Mouse (Mus musculus) urinary bladder, adult 18-20 months (tissue): ENCODE measurements at regions not wholly inside any gene's neighbourhood (a gene's known extent, or its start where the extent isn't known, plus 50 kb on each side); places are given as distances from the start of the nearest gene placed in this dataset.

ENCODE experiments used
- DNase-seq, 2 experiments: peaks; one replicate each; pipeline ENCODE4 v3.0.0; 2022; ENCODE audit warnings: low spot score in 2 of 2, mixed read lengths in 2 of 2

GRCm38 (mm10) chr2:161340291-161340690 lies 231.4 kb upstream of the Chd6 start:
- no peak for DNase-seq

DNA sequence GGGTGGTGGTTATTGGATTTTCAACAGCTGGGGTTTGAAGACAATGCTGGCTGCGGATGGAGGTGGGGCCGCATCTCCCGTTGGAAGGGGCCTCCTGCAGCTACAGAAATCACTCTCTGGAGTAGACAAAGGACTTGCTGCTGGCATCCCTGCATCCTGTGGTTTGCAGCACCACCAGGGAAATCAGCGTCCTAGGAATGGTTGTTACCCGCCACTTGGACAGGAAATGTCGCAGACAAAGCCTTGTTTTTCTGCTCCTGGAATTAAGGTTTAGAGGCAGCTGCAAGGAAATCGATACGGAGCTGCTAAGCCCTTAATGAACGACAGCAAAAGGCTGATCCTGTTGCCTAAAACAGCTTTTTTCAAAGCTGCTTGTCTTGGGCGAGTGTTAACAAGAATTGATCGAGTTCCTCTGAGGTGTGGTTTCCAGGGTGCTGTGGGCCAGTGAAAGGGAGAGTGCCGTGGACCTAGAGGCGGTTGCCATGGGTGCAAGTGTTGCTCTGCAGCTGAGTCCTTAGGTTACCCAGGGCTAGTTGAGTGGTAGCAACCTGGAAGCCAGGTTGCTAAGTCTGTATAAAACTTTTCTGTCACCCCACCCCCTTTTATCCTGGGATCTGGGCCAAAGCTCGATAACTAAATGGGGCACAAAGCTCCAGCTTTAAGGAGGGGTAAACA lies 230.6 kb upstream of the Chd6 start:
- no peak for DNase-seq

GRCm38 (mm10) chr2:161338953-161339326 lies 230.1 kb upstream of the Chd6 start:
- DNase-seq, result no peak

GRCm38 (mm10) chr2:161332653-161333052 lies 223.8 kb upstream of the Chd6 start:
- DNase-seq, result no peak

- DNase-seq, result no peak
Measured at GRCm38 (mm10) chr2:161331850-161332365, 223.0 kb upstream of the Chd6 start.

GRCm38 (mm10) chr2:161302796-161303195 lies 193.9 kb upstream of the Chd6 start:
- DNase-seq, result no peak

DNA sequence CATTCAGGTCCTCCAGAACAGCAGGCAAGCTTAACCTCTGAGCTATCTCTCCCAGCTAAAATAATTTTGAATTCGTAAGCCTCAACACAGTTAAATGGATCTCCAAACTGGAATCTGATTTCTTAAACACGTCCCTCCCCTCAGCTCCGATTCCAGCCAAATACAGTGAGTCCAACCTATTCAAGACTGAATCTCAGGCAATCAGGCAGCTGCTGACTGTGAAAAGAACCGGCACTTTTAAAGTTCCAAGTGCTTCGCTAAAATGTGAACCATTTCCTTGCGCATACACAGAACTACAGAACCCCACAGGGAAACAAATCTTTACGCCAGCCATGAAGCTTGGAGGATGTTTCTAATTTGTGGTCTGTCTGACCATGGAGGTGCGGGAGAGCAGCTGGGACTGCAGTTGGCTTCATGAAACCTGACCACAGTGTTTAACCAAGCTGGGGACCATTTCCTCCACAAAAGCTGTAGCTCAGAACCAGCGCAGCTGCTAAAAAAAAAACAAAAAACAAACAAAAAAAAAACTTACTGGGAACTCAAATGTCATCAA lies 160.1 kb upstream of the Chd6 start:
- no peak for DNase-seq

DNA sequence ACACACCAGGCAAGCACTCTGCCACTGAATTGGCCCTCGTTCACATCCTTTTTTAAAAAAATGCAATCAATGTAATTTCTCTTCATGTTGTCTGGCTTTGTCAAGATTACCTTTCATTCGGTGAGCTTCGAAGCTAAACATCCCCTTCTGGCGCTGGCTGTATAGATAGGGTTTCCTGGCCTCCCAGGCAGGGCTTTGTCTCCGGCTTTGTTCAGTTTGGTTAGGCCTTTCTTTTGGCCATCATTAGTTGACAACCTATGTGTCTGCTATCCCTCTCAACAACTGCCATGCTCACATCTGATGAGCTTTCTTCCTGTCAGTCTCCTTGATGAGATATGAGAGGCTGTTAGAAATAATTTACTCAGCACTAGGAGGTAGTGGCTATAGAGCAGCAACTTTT lies 157.6 kb upstream of the Chd6 start:
- no peak for DNase-seq

DNA sequence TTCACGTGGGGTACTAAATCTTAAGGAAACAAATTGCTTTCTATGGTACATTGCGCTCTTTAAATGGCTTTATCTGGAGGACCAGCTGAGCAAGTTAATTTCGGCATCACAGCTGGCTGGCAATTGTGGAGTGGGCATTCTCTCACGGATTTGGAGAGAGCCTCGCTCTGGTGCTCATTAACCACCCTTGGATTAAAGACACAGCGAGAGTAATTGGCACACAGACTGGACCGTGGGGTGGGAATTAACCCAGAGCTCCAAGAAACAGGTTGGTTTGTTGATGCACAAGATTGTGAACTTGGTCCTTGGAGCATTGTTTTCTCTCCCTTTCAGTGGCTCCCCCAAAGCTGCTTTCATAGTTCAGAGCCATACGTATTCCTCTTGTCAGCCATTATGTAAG lies 156.3 kb upstream of the Chd6 start:
- DNase-seq, result no peak

GRCm38 (mm10) chr2:161252761-161253160 lies 143.9 kb upstream of the Chd6 start:
- DNase-seq, result no peak

DNA sequence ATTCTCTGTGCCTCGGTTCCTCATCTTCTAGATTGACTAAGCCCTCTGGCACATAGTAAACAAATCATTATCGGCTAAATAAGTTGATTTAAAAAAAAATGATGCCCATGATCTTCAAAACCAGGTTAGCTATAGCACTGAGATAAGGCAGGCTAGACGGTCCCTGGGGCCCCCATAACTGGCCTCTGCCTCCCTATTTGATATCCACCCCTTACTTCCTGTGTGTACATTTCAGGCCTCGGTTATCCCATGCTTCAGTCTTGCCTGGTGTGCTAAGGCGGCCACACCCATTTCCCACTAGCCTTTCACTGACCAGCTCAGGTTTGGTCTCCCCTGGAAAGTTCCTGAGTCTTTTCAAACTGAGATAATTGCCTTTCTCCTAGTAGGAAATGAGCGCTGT lies 132.8 kb upstream of the Chd6 start:
- DNase-seq, result no peak

- DNase-seq, result no peak
Measured at GRCm38 (mm10) chr2:161237280-161237819, 128.5 kb upstream of the Chd6 start.

- DNase-seq, result no peak
Measured at GRCm38 (mm10) chr2:161233155-161233741, 124.4 kb upstream of the Chd6 start.

DNA sequence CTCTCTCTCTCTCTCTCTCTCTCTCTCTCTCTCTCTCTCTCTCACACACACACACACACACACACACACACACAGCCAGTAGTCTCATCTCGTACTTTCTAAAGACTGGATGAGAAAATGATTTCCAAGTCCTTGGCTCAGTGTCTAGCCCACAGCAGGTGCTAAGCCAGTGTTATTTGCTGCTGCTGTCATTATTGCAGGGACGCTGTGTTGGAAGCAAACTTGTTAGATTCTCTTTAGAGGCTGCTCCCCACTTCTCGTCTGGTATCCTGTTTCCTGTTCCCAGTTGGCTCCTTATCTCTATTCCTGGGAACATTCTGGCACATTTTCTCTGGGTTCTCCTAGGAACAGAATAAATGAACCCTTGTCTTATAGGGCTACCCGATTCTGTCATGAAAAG lies 122.5 kb upstream of the Chd6 start:
- DNase-seq, result no peak

DNA sequence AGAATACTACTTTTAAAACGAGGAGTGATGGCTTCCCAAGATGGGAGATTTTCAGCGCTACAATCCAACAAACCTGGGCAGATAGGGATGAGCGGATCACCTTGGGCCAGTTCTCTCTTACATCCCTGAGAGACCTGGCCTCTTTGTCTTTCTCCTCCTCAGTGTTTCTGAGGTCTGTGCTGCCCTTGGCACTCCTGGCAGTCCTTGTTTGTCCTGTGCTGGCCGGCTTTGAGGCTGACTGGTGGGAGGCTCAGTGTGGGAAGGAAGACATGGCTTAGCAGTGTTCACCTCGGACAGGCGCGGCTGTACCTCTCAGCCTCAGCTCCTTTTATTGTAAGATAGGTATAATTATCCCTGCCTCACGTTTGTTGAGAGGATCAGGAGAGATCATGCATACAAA lies 106.9 kb upstream of the Chd6 start:
- no peak for DNase-seq

- peak; percentile 57 to 58 for DNase-seq
Measured at GRCm38 (mm10) chr2:161214681-161215458, 106.0 kb upstream of the Chd6 start.

GRCm38 (mm10) chr2:161212322-161212882 lies 103.5 kb upstream of the Chd6 start:
- no peak for DNase-seq

DNA sequence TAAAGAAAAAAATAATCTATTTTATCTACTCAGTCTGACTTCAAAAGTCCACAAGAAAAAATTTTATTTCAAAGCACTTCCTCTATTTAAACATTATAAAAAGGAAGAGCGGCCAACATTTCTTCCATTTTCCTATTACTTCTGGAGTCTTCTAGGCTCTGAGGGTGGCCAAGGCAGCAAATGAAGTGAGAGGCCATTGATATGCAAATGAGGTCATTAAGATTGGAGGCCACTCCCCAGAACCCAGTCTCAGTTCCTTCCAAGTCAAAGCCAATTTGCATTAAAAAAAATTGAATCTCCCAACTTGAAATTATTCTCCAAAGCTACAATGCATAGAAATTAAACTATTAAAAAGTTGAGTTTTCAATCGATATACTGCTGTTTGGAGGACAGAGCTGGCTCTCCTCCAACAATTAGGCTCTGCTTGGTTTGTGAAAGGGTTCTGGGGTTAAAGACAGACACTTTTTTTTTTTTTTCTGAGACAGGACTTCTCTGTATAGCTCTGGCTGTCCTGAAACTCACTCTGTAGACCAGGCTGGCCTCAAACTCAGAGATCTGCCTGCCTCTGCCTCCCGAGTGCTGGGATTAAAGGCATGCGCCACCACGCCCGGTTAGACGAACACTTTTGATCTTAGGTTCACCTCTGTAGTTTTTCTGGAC lies 88.0 kb upstream of the Chd6 start:
- no peak for DNase-seq

DNA sequence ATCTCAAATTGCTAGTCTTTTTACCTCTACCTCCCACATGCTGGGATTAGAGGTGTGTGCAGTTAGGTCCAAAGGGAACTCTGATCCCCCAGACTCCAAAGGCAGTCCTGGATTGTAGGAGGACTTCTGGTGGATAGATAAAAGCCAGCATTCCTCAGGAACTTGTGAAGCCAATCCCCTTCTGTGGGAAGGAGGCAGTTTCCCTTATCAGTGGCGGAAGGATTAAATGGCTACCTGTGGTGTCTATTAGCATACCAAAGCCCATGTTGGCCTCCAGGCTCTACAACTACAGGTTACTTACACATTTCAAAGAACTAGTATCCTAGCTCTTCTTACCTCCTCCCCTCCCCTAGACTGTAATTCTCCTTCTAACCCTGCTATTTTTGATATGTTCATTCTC lies 78.6 kb upstream of the Chd6 start:
- no peak for DNase-seq

GRCm38 (mm10) chr2:161185122-161185521 lies 76.2 kb upstream of the Chd6 start:
- DNase-seq, result no peak

DNA sequence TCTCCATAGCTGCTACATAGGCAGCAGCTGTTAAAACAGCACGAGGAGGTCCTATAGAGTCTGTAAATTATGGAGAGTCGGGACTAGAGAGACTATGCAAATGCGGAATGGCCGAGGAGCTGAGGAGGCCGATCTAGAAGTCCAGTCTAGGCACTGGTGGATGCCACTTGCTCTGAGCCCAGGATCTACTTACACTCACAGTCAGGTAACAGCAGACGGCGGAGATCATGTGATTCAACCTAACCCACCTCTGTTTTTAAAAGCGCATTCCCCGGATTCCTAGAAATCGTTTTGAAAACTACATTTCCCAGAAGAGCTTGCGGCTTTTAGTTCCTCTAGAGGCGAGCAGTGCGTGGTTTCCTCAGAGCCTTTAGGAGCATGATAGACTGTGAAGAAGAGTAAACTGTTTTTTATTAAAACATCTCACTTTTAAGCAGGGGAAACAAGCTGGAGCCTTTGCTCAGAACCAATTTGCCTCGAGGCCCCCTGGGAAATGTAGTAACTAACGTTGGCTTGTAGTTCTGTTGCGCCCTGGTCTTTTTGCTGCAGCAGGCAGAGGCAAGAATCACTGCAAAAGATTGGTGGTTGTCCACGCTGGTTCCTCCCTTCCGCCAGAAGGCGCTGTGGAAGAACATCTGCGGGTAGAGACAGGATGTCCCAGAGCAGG lies 68.6 kb upstream of the Chd6 start:
- peak; percentile 58 to 66 for DNase-seq
